Mouse (Mus musculus) ES-Bruce4 (cell line): ENCODE measurements around the gene Sestd1. TPM values are rescaled to one million over a fixed set of nuclear protein-coding genes. Genes with fewer than 3 reads are reported as not detected.

ENCODE experiments used
- H3K27ac ChIP-seq: 2 replicates; pipeline ENCODE4 v1.5.1; 2012; ENCODE audit warnings: low read length, inconsistent platforms; ENCODE audit not compliant: insufficient read depth
- H3K27me3 ChIP-seq: 2 replicates; pipeline ENCODE4 v1.6.1; 2012; ENCODE audit warnings: mild to moderate bottlenecking, low read length, inconsistent platforms; ENCODE audit not compliant: control insufficient read depth, poor library complexity, insufficient read depth, severe bottlenecking
- H3K36me3 ChIP-seq: 2 replicates; pipeline ENCODE4 v1.6.1; 2012; ENCODE audit warnings: inconsistent platforms, mild to moderate bottlenecking, low read length, moderate library complexity; ENCODE audit not compliant: control insufficient read depth, poor library complexity, insufficient read depth, severe bottlenecking
- H3K4me1 ChIP-seq: one replicate; pipeline ENCODE4 v1.8.1; 2011; ENCODE audit warnings: low read length; ENCODE audit not compliant: control insufficient read depth, insufficient read depth
- H3K4me3 ChIP-seq: 2 replicates; pipeline ENCODE4 v1.5.1; 2011; ENCODE audit warnings: low read depth, mild to moderate bottlenecking, low read length
- H3K9ac ChIP-seq: 2 replicates; pipeline ENCODE4 v1.6.1; 2012; ENCODE audit warnings: low read depth, mild to moderate bottlenecking, inconsistent platforms; ENCODE audit not compliant: poor library complexity, severe bottlenecking
- H3K9me3 ChIP-seq: replicated peaks from 2 replicates; pipeline ENCODE4 v1.6.1; 2012; ENCODE audit warnings: mild to moderate bottlenecking, low read length, inconsistent platforms; ENCODE audit not compliant: control insufficient read depth, poor library complexity, insufficient read depth, severe bottlenecking
- CTCF ChIP-seq: IDR thresholded peaks from one replicate; pipeline ENCODE4 v1.8.1; 2011; ENCODE audit warnings: low read depth, low read length
- EP300 ChIP-seq: IDR thresholded peaks from 2 replicates; pipeline ENCODE4 v1.6.1; 2011; ENCODE audit warnings: low read depth, low read length; ENCODE audit not compliant: insufficient read depth
- POLR2A ChIP-seq: IDR thresholded peaks from one replicate; pipeline ENCODE4 v1.8.1; 2011; ENCODE audit warnings: low read length; ENCODE audit not compliant: insufficient read depth
- polyA plus RNA-seq: library from polyadenylated mRNA; stranded (reverse); fragments of >200 nt; gene quantifications from 2 replicates; pipeline ENCODE4 v1.2.4, GENCODE M21; 2011; ENCODE audit warnings: low read depth; ENCODE audit not compliant: missing spikeins, insufficient read depth, insufficient read length

Sestd1 gene
- polyA plus RNA-seq, 1 experiment: 27.2 TPM

GRCm38 (mm10) chr2:77146291-77146690, 134.1 kb downstream of the Sestd1 start:
- H3K9ac ChIP-seq: peak overlapping the region; percentile 43; the same call in 1 of the 2 replicates
- H3K27me3 ChIP-seq: no peaks in the 10 kb centered on the region
- H3K4me1 ChIP-seq: peaks cover 6% of the 10 kb centered on the region
- H3K9me3 ChIP-seq: peaks cover 3% of the 10 kb centered on the region
- no peak overlapping the region for H3K4me3 ChIP-seq
- H3K36me3 ChIP-seq: no peaks in the 10 kb centered on the region
- H3K27ac ChIP-seq: peak overlapping the region; percentile 98
- TF ChIP-seq POLR2A (no peak), EP300 (0 out of 2 replicates have a peak, but pooled peaks have one; percentile 21)

GRCm38 (mm10) chr2:77143536-77143935, 136.9 kb downstream of the Sestd1 start:
- peaks cover 3% of the 10 kb centered on the region for H3K9me3 ChIP-seq
- no peak overlapping the region for H3K9ac ChIP-seq
- H3K27me3 ChIP-seq: no peaks in the 10 kb centered on the region
- H3K27ac ChIP-seq: no peak overlapping the region
- TF ChIP-seq CTCF (no peak), POLR2A (no peak), EP300 (no peak)
- peaks cover 1% of the 10 kb centered on the region for H3K4me1 ChIP-seq
- H3K36me3 ChIP-seq: no peaks in the 10 kb centered on the region
- no peak overlapping the region for H3K4me3 ChIP-seq

GRCm38 (mm10) chr2:77138879-77139278, 141.5 kb downstream of the Sestd1 start:
- Histone ChIP-seq H3K36me3 (no peaks in the 10 kb centered on the region), H3K4me1 (no peaks in the 10 kb centered on the region), H3K9me3 (no peaks in the 10 kb centered on the region), H3K9ac (no peak overlapping the region), H3K4me3 (no peak overlapping the region), H3K27me3 (no peaks in the 10 kb centered on the region), H3K27ac (no peak overlapping the region)
- no peak for TF ChIP-seq CTCF
- no peak for TF ChIP-seq POLR2A
- no peak for TF ChIP-seq EP300

- Histone ChIP-seq H3K36me3 (no peaks in the 10 kb centered on the region), H3K27ac (no peak overlapping the region), H3K4me1 (no peaks in the 10 kb centered on the region), H3K9me3 (no peaks in the 10 kb centered on the region), H3K9ac (no peak overlapping the region), H3K27me3 (no peaks in the 10 kb centered on the region), H3K4me3 (no peak overlapping the region)
- TF ChIP-seq EP300 (no peak), POLR2A (no peak), CTCF (no peak)
These were observed 145.5 kb downstream of the Sestd1 start for GRCm38 (mm10) chr2:77134906-77135305.

GRCm38 (mm10) chr2:77133407-77133806, 147.0 kb downstream of the Sestd1 start:
- Histone ChIP-seq H3K9me3 (no peaks in the 10 kb centered on the region), H3K27ac (no peak overlapping the region), H3K4me1 (no peaks in the 10 kb centered on the region), H3K4me3 (no peak overlapping the region), H3K27me3 (no peaks in the 10 kb centered on the region), H3K9ac (no peak overlapping the region), H3K36me3 (no peaks in the 10 kb centered on the region)
- TF ChIP-seq POLR2A (no peak), CTCF (no peak)

Other genes starting within 250 kb of the Sestd1 start
- gene Ccdc141, start 110.0 kb downstream of the Sestd1 start, polyA plus RNA-seq: 2.3 and 6.6 TPM in 2 replicates